Mouse (Mus musculus): ENCODE data around the gene Ccr1. TPM values are rescaled to one million over a fixed set of nuclear protein-coding genes. Genes with fewer than 3 reads are reported as not detected.
"Not testable (repeated sequence)": the region's sequence is repeated elsewhere in the genome, so short reads cannot be mapped to it uniquely, and the experiment has no call there.

Gene Ccr1
- total RNA-seq (2017) = 360 and 362 TPM in 2 replicates

DNA sequence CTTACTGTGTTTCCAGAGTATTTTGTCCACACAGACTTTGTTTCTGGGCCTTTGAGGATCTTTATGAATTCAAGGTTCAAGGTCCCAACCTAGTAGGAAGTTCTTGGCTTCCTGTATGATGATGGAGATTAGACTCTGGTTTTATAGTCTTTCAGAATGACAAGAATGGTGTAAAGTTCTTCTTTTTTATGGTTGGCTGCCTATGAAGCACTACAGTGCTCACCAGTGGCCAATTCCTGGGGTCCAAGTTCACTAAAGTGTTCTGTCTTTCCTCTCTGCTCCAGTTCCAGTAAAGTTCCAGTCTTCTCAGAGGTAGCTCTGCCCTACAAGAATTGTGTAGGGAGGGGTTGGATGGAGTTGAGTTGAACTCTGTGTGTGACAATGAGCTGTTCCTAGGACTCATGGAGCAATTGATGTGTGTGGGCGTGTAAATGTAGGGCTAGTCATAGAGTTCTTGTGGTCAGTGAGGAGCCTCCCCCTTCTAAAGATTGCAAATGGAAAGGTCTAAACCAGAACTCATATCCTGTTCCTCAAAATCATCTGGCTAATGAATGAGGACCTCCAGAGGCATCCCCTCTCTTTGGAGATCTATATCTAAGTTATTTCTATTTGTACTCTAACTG lies at the start of gene Ccr1:
TSS of gene Ccr1 (minus strand) at position 403 of the 623 bp plus-strand sequence.
- peak; percentile 90 for ATAC-seq (ENCODE audit: extremely low read depth, insufficient number of reproducible peaks, low FRiP score, poor library complexity, severe bottlenecking)

- ATAC-seq (ENCODE audit: extremely low read depth, insufficient number of reproducible peaks, low FRiP score, poor library complexity, severe bottlenecking) = no peak
These were observed 47.6 kb upstream of the Ccr1 start for GRCm38 (mm10) chr9:124016048-124016447.

- no peak for ATAC-seq (ENCODE audit: extremely low read depth, insufficient number of reproducible peaks, low FRiP score, poor library complexity, severe bottlenecking)
These were observed 46.6 kb upstream of the Ccr1 start for GRCm38 (mm10) chr9:124014985-124015652.

DNA sequence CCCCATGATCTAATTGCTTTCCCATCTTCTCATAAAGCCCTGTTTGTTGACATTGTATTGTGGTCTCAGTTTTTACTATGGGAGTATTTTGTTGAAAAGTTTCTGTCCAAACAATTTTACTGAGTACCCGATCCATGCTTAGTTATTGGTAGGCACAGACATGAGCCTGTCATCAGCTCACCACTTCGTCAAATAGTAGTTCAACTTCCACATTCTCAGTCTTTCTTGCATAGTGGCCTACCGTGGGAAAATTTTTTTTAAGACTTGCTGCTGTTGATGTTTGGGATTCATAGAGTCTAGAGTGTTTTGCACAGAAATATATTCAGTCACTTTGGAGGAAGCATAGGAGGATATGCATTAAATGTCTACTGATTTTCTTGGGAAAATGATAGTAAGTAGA lies 44.8 kb upstream of the Ccr1 start:
- no peak for ATAC-seq (ENCODE audit: extremely low read depth, insufficient number of reproducible peaks, low FRiP score, poor library complexity, severe bottlenecking)

GRCm38 (mm10) chr9:124012691-124013090 lies 44.2 kb upstream of the Ccr1 start:
- ATAC-seq (ENCODE audit: extremely low read depth, insufficient number of reproducible peaks, low FRiP score, poor library complexity, severe bottlenecking) = no peak

GRCm38 (mm10) chr9:123999784-124000183 lies 31.3 kb upstream of the Ccr1 start:
- ATAC-seq (ENCODE audit: extremely low read depth, insufficient number of reproducible peaks, low FRiP score, poor library complexity, severe bottlenecking) = no peak

GRCm38 (mm10) chr9:123997719-123998118 lies 29.2 kb upstream of the Ccr1 start:
- no peak for ATAC-seq (ENCODE audit: extremely low read depth, insufficient number of reproducible peaks, low FRiP score, poor library complexity, severe bottlenecking)

- ATAC-seq (ENCODE audit: extremely low read depth, insufficient number of reproducible peaks, low FRiP score, poor library complexity, severe bottlenecking) = 0 out of 2 replicates have a peak, but pooled peaks have one; percentile 33
These were observed 22.9 kb upstream of the Ccr1 start for GRCm38 (mm10) chr9:123991312-123991906.

DNA sequence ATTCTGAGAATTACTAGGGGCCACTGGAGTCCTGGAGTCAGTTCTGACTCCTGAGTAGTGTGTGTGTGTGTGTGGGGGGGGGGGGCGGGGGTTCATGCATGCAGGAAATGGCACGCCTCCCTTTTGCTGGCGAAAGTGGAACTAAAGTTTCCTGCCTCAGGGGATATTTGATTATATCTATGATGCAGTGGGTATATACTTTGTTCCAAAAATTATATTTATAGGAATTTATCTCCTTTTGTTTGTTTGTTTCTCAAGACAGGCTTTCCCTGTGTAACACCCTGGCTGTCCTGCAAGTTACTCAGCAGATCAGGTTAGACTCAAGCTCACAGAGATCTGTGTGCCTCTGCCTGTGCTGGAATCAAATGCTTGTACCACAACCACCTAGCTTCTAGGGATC lies 21.2 kb upstream of the Ccr1 start:
- ATAC-seq (ENCODE audit: extremely low read depth, insufficient number of reproducible peaks, low FRiP score, poor library complexity, severe bottlenecking) = peak; percentile 27; the same call in 1 of the 2 replicates

DNA sequence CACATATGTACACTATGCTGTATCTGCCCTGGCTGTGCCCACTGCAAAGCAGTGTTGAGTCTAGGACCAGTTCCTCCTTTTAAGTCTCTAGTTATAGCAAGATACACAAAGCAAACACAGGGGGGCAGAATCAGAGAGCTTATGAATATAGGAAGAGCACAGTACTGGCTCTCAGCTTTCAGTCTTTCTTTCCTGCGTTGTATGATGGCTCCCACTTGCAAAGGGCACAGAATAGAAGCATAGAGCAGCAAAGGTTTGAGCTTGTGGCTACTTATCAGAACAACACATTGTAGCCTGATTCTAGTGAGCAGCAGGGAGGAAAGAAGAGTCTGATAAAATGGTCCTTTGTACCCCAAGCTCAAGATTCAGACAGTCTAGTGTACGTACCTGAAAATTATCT lies 17.7 kb upstream of the Ccr1 start:
- peak; percentile 97 for ATAC-seq (ENCODE audit: extremely low read depth, insufficient number of reproducible peaks, low FRiP score, poor library complexity, severe bottlenecking)

GRCm38 (mm10) chr9:123984943-123985342 lies 16.5 kb upstream of the Ccr1 start:
- no peak for ATAC-seq (ENCODE audit: extremely low read depth, insufficient number of reproducible peaks, low FRiP score, poor library complexity, severe bottlenecking)

- ATAC-seq (ENCODE audit: extremely low read depth, insufficient number of reproducible peaks, low FRiP score, poor library complexity, severe bottlenecking) = no peak
These were observed 14.2 kb upstream of the Ccr1 start for GRCm38 (mm10) chr9:123982720-123983119.

- no peak for ATAC-seq (ENCODE audit: extremely low read depth, insufficient number of reproducible peaks, low FRiP score, poor library complexity, severe bottlenecking)
These were observed 13.4 kb upstream of the Ccr1 start for GRCm38 (mm10) chr9:123981909-123982308.

- ATAC-seq (ENCODE audit: extremely low read depth, insufficient number of reproducible peaks, low FRiP score, poor library complexity, severe bottlenecking) = peak; percentile 51; the same call in 1 of the 2 replicates
These were observed 12.5 kb upstream of the Ccr1 start for GRCm38 (mm10) chr9:123980858-123981475.

DNA sequence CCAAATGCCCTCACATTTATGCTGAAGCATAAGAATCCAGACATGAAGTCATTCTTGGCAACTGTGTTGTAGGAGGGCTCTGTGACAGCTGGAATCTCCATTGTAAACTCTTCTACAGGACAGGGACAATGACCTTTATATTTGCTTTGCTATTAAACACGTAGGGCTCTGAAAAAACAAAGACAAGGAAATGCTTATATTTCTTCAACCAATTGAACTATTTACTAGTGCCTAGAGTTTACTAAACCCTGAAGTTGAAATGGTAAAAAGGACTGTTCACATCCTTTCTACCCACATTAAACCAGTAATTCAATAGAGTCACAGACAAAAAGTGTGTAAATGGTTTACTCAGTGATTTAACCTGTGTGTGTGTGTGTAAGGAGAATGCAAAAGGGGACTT lies 9.8 kb upstream of the Ccr1 start, which contains the start of gene Ccr1l1:
TSS of gene Ccr1l1 (minus strand) at position 101 of the 400 bp plus-strand sequence.
- ATAC-seq (ENCODE audit: extremely low read depth, insufficient number of reproducible peaks, low FRiP score, poor library complexity, severe bottlenecking) = no peak

DNA sequence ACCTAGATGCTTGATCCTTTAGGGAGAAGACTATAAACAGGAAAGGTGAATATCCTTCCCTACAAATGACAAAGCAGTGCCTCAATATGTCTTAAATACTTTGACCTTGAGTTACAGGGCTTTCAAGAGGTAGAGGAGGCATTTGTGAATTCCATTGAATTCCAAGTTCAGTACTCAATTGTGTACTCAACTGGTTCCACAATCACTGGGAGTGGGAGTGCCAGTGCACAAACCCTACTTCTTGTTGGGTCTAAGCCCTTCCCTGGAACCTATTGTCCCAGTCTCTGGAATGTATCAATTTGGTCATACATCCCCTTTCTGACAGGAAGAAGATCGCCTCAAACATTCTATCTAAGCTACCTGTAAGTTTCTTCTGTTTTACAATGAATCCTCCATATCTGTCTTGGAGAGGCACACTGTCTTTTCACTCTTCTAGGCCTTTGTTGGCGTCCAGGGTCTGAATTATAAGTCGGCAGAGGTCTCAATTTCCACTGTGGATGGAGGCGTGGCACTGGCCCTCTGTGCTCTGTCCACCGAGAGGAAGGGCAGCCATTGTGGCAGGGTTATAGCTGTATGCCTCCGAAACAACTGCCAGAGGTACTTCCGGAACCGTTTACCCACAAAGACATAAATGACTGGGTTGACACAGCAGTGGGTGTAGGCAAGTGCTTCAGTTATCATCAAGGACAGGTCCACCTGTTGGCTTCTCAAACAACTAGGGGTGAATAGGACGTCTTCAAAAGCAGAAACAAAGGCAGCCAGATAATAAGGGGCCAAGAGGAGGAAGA lies 8.6 kb upstream of the Ccr1 start:
- no peak for ATAC-seq (ENCODE audit: extremely low read depth, insufficient number of reproducible peaks, low FRiP score, poor library complexity, severe bottlenecking)

DNA sequence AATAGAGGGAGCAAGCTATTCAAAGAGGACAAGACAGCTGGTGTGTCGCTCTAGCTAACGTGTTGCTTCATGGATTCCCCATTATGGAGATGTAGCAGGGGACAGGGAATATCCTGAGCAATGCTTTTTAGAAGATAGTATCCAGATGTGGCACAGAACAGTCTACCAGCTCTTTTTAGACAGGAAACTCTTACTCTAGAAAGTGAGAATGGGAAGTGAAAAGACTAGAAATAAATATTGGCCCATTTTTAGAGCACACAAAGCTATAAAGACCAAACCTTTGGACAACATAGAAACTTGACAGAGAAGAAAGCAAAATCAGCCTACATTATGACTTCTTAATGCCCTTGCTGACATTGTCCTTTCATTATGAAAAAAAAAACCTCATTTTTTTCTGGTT lies 7.1 kb upstream of the Ccr1 start:
- ATAC-seq (ENCODE audit: extremely low read depth, insufficient number of reproducible peaks, low FRiP score, poor library complexity, severe bottlenecking) = no peak

- ATAC-seq (ENCODE audit: extremely low read depth, insufficient number of reproducible peaks, low FRiP score, poor library complexity, severe bottlenecking) = not testable (repeated sequence)
These were observed 1.5 kb downstream of the Ccr1 start for GRCm38 (mm10) chr9:123966858-123967495.
